Mouse (Mus musculus) T-helper 2 cell (primary cell): ENCODE results near the gene Sspo.

Source experiments
- in situ Hi-C: fragments of 300-600 bp; cut with MboI, MseI; formaldehyde crosslinking; loops from one replicate; pipeline ENCODE4 v1.15.1; 2025; ENCODE audit warnings: high pct_unique_total_duplicates

Sspo gene

GRCm38 (mm10) chr6:48447929-48448328 is at the start of gene Sspo:
TSS of gene Sspo (plus strand) at chr6:48448229.
- in situ Hi-C loops = no loop called here

- in situ Hi-C loops = no loop called here
Observed at GRCm38 (mm10) chr6:48399906-48400305, 48.1 kb upstream of the Sspo start.

- in situ Hi-C loops = no loop called here
Observed at GRCm38 (mm10) chr6:48404071-48404470, 44.0 kb upstream of the Sspo start.

GRCm38 (mm10) chr6:48409726-48410343 is 38.2 kb upstream of the Sspo start:
- in situ Hi-C loops = loop anchor here (5.0 kb wide), 1 partner anchor 82 kb away; no protein-coding TSS in a partner anchor

GRCm38 (mm10) chr6:48410551-48410950 is 37.5 kb upstream of the Sspo start:
- in situ Hi-C loops = no loop called here

GRCm38 (mm10) chr6:48411193-48412092 is 36.6 kb upstream of the Sspo start:
- in situ Hi-C loops = no loop called here

- in situ Hi-C loops = no loop called here
Observed at GRCm38 (mm10) chr6:48412147-48412546, 35.9 kb upstream of the Sspo start.

GRCm38 (mm10) chr6:48412662-48413061 is 35.4 kb upstream of the Sspo start:
- in situ Hi-C loops = no loop called here

GRCm38 (mm10) chr6:48413081-48413480 is 34.9 kb upstream of the Sspo start:
- in situ Hi-C loops = no loop called here

- in situ Hi-C loops = no loop called here
Observed at GRCm38 (mm10) chr6:48414886-48415285, 33.1 kb upstream of the Sspo start.

DNA sequence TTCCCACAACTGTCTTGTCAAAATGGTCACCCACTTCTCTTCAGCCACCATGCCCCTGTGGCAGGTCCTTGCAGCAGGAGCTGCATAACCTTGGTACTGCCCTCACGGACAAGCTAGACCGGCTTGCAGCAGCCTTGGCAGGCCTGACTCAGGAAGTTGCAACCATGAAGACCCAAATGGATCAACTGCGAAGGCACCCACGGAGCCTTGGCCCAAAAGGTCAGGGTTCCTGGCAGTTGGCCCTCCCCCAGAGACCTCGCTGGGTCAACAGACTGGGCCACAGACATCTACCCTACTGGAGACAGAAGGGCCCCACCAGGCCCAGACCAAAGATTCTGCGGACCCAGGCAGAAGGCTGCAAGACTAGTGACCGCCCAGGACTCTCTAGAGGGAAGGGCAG is 32.4 kb upstream of the Sspo start:
- in situ Hi-C loops = no loop called here

- in situ Hi-C loops = no loop called here
Observed at GRCm38 (mm10) chr6:48416486-48416885, 31.5 kb upstream of the Sspo start.

GRCm38 (mm10) chr6:48420647-48421046 is 27.4 kb upstream of the Sspo start:
- in situ Hi-C loops = no loop called here

DNA sequence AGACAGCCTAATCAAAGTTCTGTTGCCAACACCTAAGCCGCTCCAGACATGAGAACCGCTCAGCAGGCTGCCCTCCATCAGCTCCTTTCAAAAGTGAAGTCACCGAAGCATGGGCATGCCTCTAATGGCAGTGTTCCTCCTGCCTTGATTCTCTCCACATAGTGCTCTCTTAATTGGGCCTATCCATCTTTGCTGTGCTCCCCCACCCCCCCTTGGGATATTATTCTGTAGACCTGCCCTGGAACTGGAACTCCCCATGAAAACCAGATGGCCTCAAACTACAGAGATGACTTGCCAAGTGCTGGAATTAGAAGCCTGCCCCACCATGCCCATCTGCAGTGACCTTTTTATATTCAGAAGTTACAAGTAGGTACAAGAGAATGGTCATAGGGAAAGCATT is 24.7 kb upstream of the Sspo start:
- in situ Hi-C loops = no loop called here

DNA sequence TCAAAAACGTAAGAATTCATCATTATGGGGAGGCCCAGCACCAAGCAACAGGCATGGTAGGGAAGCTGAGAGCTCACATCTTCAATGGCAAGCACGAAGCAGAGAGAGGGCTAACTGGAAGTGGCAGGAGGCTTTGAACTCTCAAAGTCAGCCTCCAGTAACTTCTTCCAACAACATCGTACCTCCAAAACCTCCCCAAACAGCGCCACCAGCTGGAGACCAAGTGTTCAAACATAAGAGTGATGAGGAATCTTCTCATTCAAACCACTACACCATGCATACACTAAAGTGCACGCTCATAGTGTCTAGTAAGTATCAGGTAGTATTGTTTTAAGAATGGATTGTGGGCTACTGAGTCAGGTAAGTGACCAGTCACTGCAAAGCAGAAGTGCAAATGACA is 24.0 kb upstream of the Sspo start:
- in situ Hi-C loops = no loop called here

GRCm38 (mm10) chr6:48426956-48427355 is 21.1 kb upstream of the Sspo start:
- in situ Hi-C loops = no loop called here

DNA sequence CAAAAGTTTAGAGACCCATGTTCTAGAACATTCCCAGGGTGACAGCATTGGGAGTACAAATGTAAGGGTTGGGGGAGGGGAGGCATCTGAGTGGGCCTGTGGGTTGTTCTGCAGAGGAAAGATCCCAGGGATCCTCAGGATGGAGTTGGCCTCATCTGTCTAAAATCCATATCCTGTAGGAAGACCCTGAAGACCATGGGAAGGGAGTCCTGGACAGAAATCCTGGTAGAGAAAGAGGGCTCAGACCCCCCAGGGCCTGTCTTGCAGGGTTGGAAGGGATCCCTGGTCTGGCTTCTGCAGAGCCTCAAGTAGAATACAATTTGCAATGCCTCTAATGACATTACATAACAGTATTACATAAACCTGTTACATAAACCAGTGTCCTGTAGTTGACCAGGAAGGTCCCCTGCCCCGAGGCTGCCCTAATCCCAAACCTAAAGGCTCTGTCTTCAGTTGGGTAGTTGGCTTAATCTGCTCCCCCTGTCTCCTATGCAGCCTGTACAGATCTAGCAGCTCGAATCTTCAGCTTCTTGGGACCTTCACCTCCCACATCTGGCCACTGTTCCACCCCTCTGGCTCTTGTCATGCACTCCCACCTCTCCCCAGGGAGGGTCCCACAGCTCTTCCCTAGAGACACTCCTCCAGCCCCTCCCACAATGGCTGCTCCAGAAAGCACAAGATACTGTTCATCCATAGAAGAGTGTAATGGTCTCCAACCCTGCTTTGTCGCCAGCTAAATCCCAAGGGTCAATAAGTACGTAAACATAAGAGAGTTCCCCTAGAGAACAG is 19.1 kb upstream of the Sspo start:
- in situ Hi-C loops = no loop called here

- in situ Hi-C loops = no loop called here
Observed at GRCm38 (mm10) chr6:48430748-48431147, 17.3 kb upstream of the Sspo start.

DNA sequence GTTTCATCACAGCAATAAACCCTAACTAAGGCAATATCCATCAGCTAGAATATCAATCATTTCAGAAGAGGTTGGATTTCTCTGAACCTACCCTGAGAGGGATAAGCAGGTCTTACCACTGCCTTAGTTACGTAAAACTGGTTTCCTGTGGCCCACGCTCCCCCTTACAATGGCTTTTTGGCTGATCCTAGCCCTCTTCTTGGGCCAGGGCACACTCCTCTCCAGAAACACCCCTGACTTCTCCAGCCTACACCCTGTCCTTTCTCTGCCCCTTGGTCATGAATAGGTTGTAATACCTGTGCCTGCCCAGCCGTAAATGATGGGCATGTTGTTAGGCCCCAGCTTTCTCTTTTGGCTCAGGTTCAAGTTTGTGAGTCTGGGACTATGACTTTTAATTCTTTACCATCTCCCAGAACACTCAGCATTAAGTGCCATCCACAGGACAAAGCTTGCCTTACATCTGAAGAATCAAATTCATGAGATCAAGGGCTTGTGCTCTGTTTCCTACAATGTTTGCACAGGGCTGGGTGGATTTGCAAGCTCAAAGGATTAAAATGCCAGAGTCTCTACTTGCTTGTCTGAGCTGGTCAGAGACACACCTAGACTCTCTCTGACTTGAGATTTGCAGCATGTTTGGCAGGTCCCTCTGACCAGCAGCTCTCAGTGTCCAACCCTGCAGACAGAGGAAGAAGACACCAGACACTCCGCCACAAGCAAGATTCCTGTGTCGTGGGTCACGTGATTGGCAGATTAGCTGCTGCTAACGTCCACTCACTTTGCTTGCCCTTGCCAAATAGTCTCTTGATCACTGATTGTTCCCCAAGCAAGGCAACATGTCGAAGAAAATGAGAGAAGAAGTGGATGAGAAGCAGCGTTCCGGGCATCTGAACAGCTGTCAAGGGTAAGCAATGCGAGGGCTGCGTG is 14.9 kb upstream of the Sspo start:
- in situ Hi-C loops = no loop called here

GRCm38 (mm10) chr6:48434651-48435050 is 13.4 kb upstream of the Sspo start:
- in situ Hi-C loops = no loop called here

DNA sequence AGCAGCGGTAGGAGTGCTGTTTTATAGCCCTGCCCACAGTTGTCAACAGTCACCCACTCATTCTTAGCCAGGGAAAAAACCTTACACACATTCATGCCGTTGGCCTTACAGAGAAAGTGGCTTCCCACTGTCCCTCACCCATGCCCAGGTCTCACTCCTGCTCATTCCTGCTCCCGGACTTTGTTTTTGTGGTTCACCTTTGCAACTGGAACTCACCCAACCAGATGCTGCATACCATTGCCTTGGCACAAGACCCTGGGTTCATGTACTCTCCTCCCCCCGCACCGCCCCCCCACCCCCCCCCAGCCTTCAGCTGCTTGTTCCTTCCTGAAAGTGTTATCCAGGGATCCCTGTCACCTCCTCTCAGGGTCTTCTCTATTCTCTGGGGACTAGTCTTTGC is 12.9 kb upstream of the Sspo start:
- in situ Hi-C loops = no loop called here
